Mouse (Mus musculus): ENCODE measurements around the gene Lhb. TPM values are rescaled to one million over a fixed set of nuclear protein-coding genes. Genes with fewer than 3 reads are reported as not detected.
A peak's percentile ranks its signal among the peaks of the same experiment; 100 is the strongest.

Gene Lhb
- polyA plus RNA-seq, 1 experiment from 2014 or later: not detected

DNA sequence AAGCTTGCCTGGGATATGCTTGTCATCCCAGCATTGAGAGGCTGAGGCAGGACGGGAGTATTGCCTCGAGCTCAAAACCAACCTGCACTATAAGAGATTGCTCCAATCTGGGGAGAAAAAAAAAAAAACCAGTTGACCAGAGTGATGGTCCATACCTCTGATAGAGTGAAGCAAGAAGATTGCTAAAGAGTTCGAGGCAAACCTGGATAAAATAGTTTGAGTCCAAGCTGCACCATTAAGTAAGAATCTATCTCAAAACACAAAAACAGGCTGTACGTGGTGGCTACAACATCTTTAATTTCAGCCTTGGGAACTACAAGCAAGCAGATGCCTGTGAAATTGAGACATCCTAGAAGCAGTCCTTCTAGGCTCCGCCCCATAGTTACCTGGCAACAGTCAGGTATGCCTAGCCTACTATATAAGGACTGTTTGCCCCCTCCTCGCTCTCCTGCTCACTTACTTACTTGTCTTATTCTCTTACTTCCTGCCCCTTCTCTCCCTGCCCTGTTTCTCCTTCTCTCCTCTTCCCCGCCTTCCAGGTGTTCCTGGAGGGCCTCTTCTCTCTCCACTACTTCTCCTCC, 46.6 kb downstream of the Lhb start:
- DNase-seq (ENCODE audit: low spot score): no peak
- Histone ChIP-seq H3K27me3 (ENCODE audit: control insufficient read depth, insufficient read depth, low read length) (no peaks in the 10 kb centered on the region), H3K4me1 (replicated peaks; ENCODE audit: control insufficient read depth, insufficient read depth) (peaks cover 4% of the 10 kb centered on the region), H3K4me3 (ENCODE audit: low read depth, low read length) (peak overlapping the region; percentile 76), H3K9ac (ENCODE audit: low read length) (no peak overlapping the region), H3K9me3 (ENCODE audit: control insufficient read depth, low read length) (no peaks in the 10 kb centered on the region), H3K4me2 (replicated peaks; ENCODE audit: low read depth) (peak overlapping the region; percentile 87), H3K27ac (replicated peaks) (no peak overlapping the region), H3K36me3 (ENCODE audit: control insufficient read depth, insufficient read depth, low read length) (no peaks in the 10 kb centered on the region)
- ATAC-seq (ENCODE audit: low FRiP score, low TSS enrichment): 0 out of 2 replicates have a peak, but pooled peaks have one; percentile 5
- TF ChIP-seq EP300 (optimal IDR thresholded peaks at IDR 0.05): no peak
- WGBS: 33% methylated on average over 7 of the region's 7 CpGs

DNA sequence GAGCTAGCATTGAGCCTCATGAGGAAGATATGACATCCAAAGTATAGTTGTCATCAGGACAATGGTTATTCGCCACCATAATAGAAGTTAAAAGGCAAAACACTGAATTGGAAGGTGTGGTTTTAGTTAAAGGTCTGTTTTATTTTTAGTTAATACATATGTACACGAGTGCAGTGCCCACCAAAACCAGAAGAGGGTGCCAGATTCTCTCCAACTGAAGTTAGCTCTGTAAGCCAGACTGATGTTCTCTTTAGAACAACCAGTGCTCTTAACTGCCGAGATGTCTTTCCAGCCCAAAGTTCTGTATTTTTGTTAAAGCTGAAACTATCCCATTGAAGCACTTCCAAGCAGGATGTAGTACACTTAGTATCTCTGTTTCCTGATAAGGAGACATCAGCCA, 50.2 kb downstream of the Lhb start:
- peaks cover 2% of the 10 kb centered on the region for H3K4me1 ChIP-seq (replicated peaks; ENCODE audit: control insufficient read depth, insufficient read depth)
- WGBS: 8% methylated on average over 3 of the region's 3 CpGs
- TF ChIP-seq EP300 (optimal IDR thresholded peaks at IDR 0.05): no peak
- TF ChIP-seq CTCF (IDR thresholded peaks at IDR 0.05; ENCODE audit: low read depth): peak; percentile 90
- H3K4me2 ChIP-seq (replicated peaks; ENCODE audit: low read depth): no peak overlapping the region
- H3K36me3 ChIP-seq (ENCODE audit: control insufficient read depth, insufficient read depth, low read length): no peaks in the 10 kb centered on the region
- no peak for ATAC-seq (ENCODE audit: low FRiP score, low TSS enrichment)
- H3K27me3 ChIP-seq (ENCODE audit: control insufficient read depth, insufficient read depth, low read length): no peaks in the 10 kb centered on the region
- H3K27ac ChIP-seq (replicated peaks): no peak overlapping the region
- H3K4me3 ChIP-seq (ENCODE audit: low read depth, low read length): no peak overlapping the region
- no peaks in the 10 kb centered on the region for H3K9me3 ChIP-seq (ENCODE audit: control insufficient read depth, low read length)
- no peak overlapping the region for H3K9ac ChIP-seq (ENCODE audit: low read length)
- peak; percentile 77 for DNase-seq (ENCODE audit: low spot score)

Small RNAs within 50 kb of the gene (microRNA-seq; reads per million reads assigned to microRNA genes)
- gene Gm22133: not detected

Other genes with a start within 250 kb of the Lhb start
- gene Gfy, start 241.3 kb upstream of the Lhb start, polyA plus RNA-seq (2015; fragmentation: Nextera tagmentation; extraction: Ambion mirVana): not detected in 2 replicates
- not detected in 2 replicates for gene Pth2, start 239.8 kb upstream of the Lhb start, polyA plus RNA-seq (2015; fragmentation: Nextera tagmentation; extraction: Ambion mirVana)
- gene Ccdc155, start 215.9 kb upstream of the Lhb start, polyA plus RNA-seq (2015; fragmentation: Nextera tagmentation; extraction: Ambion mirVana): 0.07 and 0.13 TPM in 2 replicates
- 48.4 TPM in 2 replicates for gene Dkkl1, start 208.7 kb upstream of the Lhb start, polyA plus RNA-seq (2015; fragmentation: Nextera tagmentation; extraction: Ambion mirVana)
- 26.8 and 29.5 TPM in 2 replicates for gene Tead2, start 205.1 kb upstream of the Lhb start, polyA plus RNA-seq (2015; fragmentation: Nextera tagmentation; extraction: Ambion mirVana)
- 1.5 and 1.8 TPM in 2 replicates for gene Cd37, start 181.7 kb upstream of the Lhb start, polyA plus RNA-seq (2015; fragmentation: Nextera tagmentation; extraction: Ambion mirVana)
- gene Slc6a16, start 179.7 kb upstream of the Lhb start, polyA plus RNA-seq (2015; fragmentation: Nextera tagmentation; extraction: Ambion mirVana): 0.07 and 0.18 TPM in 2 replicates
- gene Slc6a21, start 143.3 kb upstream of the Lhb start, polyA plus RNA-seq (2015; fragmentation: Nextera tagmentation; extraction: Ambion mirVana): not detected in 2 replicates
- gene Trpm4, start 87.0 kb upstream of the Lhb start, polyA plus RNA-seq (2015; fragmentation: Nextera tagmentation; extraction: Ambion mirVana): 22.7 and 23.7 TPM in 2 replicates
- gene Hrc, start 85.5 kb upstream of the Lhb start, polyA plus RNA-seq (2015; fragmentation: Nextera tagmentation; extraction: Ambion mirVana): 0.80 and 0.85 TPM in 2 replicates
- gene Ppfia3, start 53.8 kb upstream of the Lhb start, polyA plus RNA-seq (2015; fragmentation: Nextera tagmentation; extraction: Ambion mirVana): 6.0 and 7.1 TPM in 2 replicates
- 5.9 and 6.1 TPM in 2 replicates for gene Lin7b, start 50.2 kb upstream of the Lhb start, polyA plus RNA-seq (2015; fragmentation: Nextera tagmentation; extraction: Ambion mirVana)
- 73.7 and 78.8 TPM in 2 replicates for gene Snrnp70, start 25.1 kb upstream of the Lhb start, polyA plus RNA-seq (2015; fragmentation: Nextera tagmentation; extraction: Ambion mirVana)
- 0.15 and 0.17 TPM in 2 replicates for gene Kcna7, start 15.2 kb upstream of the Lhb start, polyA plus RNA-seq (2015; fragmentation: Nextera tagmentation; extraction: Ambion mirVana)
- gene Ntf5, start 7.1 kb upstream of the Lhb start, polyA plus RNA-seq (2015; fragmentation: Nextera tagmentation; extraction: Ambion mirVana): 1.5 and 1.8 TPM in 2 replicates
- gene Gys1, start 14.0 kb downstream of the Lhb start, polyA plus RNA-seq (2015; fragmentation: Nextera tagmentation; extraction: Ambion mirVana): 10.1 and 10.6 TPM in 2 replicates
- 46.2 and 46.7 TPM in 2 replicates for gene Ruvbl2, start 17.3 kb downstream of the Lhb start, polyA plus RNA-seq (2015; fragmentation: Nextera tagmentation; extraction: Ambion mirVana)
- 3,647 and 3,760 TPM in 2 replicates for gene Ftl1, start 39.1 kb downstream of the Lhb start, polyA plus RNA-seq (2015; fragmentation: Nextera tagmentation; extraction: Ambion mirVana)
- gene Bax, start 46.1 kb downstream of the Lhb start, polyA plus RNA-seq (2015; fragmentation: Nextera tagmentation; extraction: Ambion mirVana): 119 and 120 TPM in 2 replicates
- gene Tulp2, start 61.1 kb downstream of the Lhb start, polyA plus RNA-seq (2015; fragmentation: Nextera tagmentation; extraction: Ambion mirVana): 0.32 and 0.42 TPM in 2 replicates
- not detected in 2 replicates for gene Gm45808, start 66.0 kb downstream of the Lhb start, polyA plus RNA-seq (2015; fragmentation: Nextera tagmentation; extraction: Ambion mirVana)
- gene Dhdh, start 68.0 kb downstream of the Lhb start, polyA plus RNA-seq (2015; fragmentation: Nextera tagmentation; extraction: Ambion mirVana): 1.1 and 1.3 TPM in 2 replicates
- 196 and 199 TPM in 2 replicates for gene Nucb1, start 89.6 kb downstream of the Lhb start, polyA plus RNA-seq (2015; fragmentation: Nextera tagmentation; extraction: Ambion mirVana)
- 21.6 and 26.6 TPM in 2 replicates for gene Ppp1r15a, start 105.4 kb downstream of the Lhb start, polyA plus RNA-seq (2015; fragmentation: Nextera tagmentation; extraction: Ambion mirVana)
- gene Plekha4, start 105.5 kb downstream of the Lhb start, polyA plus RNA-seq (2015; fragmentation: Nextera tagmentation; extraction: Ambion mirVana): 7.9 and 8.0 TPM in 2 replicates
- gene Hsd17b14, start 134.1 kb downstream of the Lhb start, polyA plus RNA-seq (2015; fragmentation: Nextera tagmentation; extraction: Ambion mirVana): 16.6 and 16.9 TPM in 2 replicates
- gene Bcat2, start 149.3 kb downstream of the Lhb start, polyA plus RNA-seq (2015; fragmentation: Nextera tagmentation; extraction: Ambion mirVana): 101 and 108 TPM in 2 replicates
- gene Fgf21, start 194.7 kb downstream of the Lhb start, polyA plus RNA-seq (2015; fragmentation: Nextera tagmentation; extraction: Ambion mirVana): 0.69 and 0.90 TPM in 2 replicates
- 1.8 and 2.3 TPM in 2 replicates for gene Fut1, start 196.5 kb downstream of the Lhb start, polyA plus RNA-seq (2015; fragmentation: Nextera tagmentation; extraction: Ambion mirVana)
- gene Izumo1, start 201.0 kb downstream of the Lhb start, polyA plus RNA-seq (2015; fragmentation: Nextera tagmentation; extraction: Ambion mirVana): 0.08 TPM in 2 replicates
- 5.4 and 6.3 TPM in 2 replicates for gene Rasip1, start 206.7 kb downstream of the Lhb start, polyA plus RNA-seq (2015; fragmentation: Nextera tagmentation; extraction: Ambion mirVana)
- 4.6 and 5.5 TPM in 2 replicates for gene Mamstr, start 219.2 kb downstream of the Lhb start, polyA plus RNA-seq (2015; fragmentation: Nextera tagmentation; extraction: Ambion mirVana)
- 35.1 and 36.1 TPM in 2 replicates for gene Fut2, start 245.6 kb downstream of the Lhb start, polyA plus RNA-seq (2015; fragmentation: Nextera tagmentation; extraction: Ambion mirVana)